Mouse (Mus musculus): ENCODE measurements around the gene Rdh16.
"Not testable (repeated sequence)": the region's sequence is repeated elsewhere in the genome, so short reads cannot be mapped to it uniquely, and the experiment has no call there.

The Rdh16 gene

GRCm38 (mm10) chr10:127800891-127801290 lies at the start of gene Rdh16:
Gene Rdh16 (plus strand): TSS chr10:127801152.
- DNase-seq = no peak

- DNase-seq = no peak
Measured at GRCm38 (mm10) chr10:127751548-127751947, 49.4 kb upstream of the Rdh16 start, which contains the start of gene Gpr182. Gene Gpr182 (minus strand): TSS chr10:127751732.

- no peak for DNase-seq
Measured at GRCm38 (mm10) chr10:127754566-127755166, 46.3 kb upstream of the Rdh16 start.

GRCm38 (mm10) chr10:127755246-127755645 lies 45.7 kb upstream of the Rdh16 start:
- DNase-seq = no peak

GRCm38 (mm10) chr10:127755770-127756468 lies 45.0 kb upstream of the Rdh16 start:
- DNase-seq = no peak

GRCm38 (mm10) chr10:127759181-127760110 lies 41.5 kb upstream of the Rdh16 start, which contains the start of the genes Rdh1 and Rdh16f1:
Gene Rdh1 (plus strand): TSS chr10:127759721.
Gene Rdh16f1 (plus strand): TSS chr10:127759787.
- no peak for DNase-seq

GRCm38 (mm10) chr10:127762926-127763325 lies 38.0 kb upstream of the Rdh16 start:
- not testable (repeated sequence) for DNase-seq

GRCm38 (mm10) chr10:127763914-127764680 lies 36.9 kb upstream of the Rdh16 start:
- no peak for DNase-seq

- DNase-seq = no peak
Measured at GRCm38 (mm10) chr10:127766564-127766963, 34.4 kb upstream of the Rdh16 start.

GRCm38 (mm10) chr10:127776011-127776410 lies 24.9 kb upstream of the Rdh16 start, which contains the start of gene Rdh9:
Gene Rdh9 (plus strand): TSS chr10:127776386.
- no peak for DNase-seq

GRCm38 (mm10) chr10:127782321-127782720 lies 18.6 kb upstream of the Rdh16 start:
- DNase-seq = not testable (repeated sequence)

GRCm38 (mm10) chr10:127785411-127785810 lies 15.5 kb upstream of the Rdh16 start:
- DNase-seq = not testable (repeated sequence)

GRCm38 (mm10) chr10:127799295-127799694 lies 1.7 kb upstream of the Rdh16 start:
- DNase-seq = no peak

GRCm38 (mm10) chr10:127801612-127802011 lies 660 bp downstream of the Rdh16 start:
- no peak for DNase-seq

GRCm38 (mm10) chr10:127802236-127802635 lies 1.3 kb downstream of the Rdh16 start:
- no peak for DNase-seq

- no peak for DNase-seq
Measured at GRCm38 (mm10) chr10:127804416-127804815, 3.5 kb downstream of the Rdh16 start.

GRCm38 (mm10) chr10:127815888-127816287 lies 14.9 kb downstream of the Rdh16 start:
- DNase-seq = no peak

- DNase-seq = not testable (repeated sequence)
Measured at GRCm38 (mm10) chr10:127817268-127817910, 16.4 kb downstream of the Rdh16 start.

GRCm38 (mm10) chr10:127821806-127822205 lies 20.9 kb downstream of the Rdh16 start:
- not testable (repeated sequence) for DNase-seq

GRCm38 (mm10) chr10:127825386-127825785 lies 24.4 kb downstream of the Rdh16 start:
- no peak for DNase-seq

GRCm38 (mm10) chr10:127829121-127829520 lies 28.2 kb downstream of the Rdh16 start:
- no peak for DNase-seq

- DNase-seq = not testable (repeated sequence)
Measured at GRCm38 (mm10) chr10:127834186-127834585, 33.2 kb downstream of the Rdh16 start.
